14 mouse cellular contexts compared by ENCODE assay signal in the genomic region with DNA sequence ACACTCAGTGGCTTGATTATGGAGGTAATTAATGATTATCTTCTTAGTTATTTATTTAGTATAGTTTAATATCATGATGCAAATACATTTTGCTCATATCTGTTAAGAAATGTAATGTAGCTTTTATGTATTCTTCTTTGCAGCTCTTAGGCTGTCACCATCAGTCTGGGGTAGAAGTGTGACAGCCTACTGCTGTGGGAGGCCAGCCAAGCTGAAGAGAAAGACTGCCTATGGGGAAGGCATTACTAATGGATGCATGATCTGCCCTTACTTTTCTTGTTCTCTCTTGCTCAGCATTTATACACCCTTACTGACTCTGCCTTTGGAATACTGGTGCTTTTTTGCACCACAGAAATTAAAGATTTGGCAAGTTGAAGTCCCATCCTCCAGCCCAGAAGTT.
"Had no signal": no experiment of that assay in that cellular context is flagged by ENCODE, and none has a peak within 500 bp of the region (broad histone marks: within the 10 kb centered on the region; RNA-seq: fewer than 3 reads in every experiment).

No protein-coding gene starts in this region.

- H3K9ac ChIP-seq: limb, embryonic 13.5 days; liver, embryonic 14.5 days; midbrain, embryonic 15.5 days; neural tube, embryonic 13.5 days; stomach, embryonic 15.5 days had no signal

- H3K4me1 ChIP-seq: midbrain, embryonic 10.5 days; midbrain, embryonic 15.5 days; neural tube, embryonic 13.5 days; stomach, embryonic 15.5 days had no signal

- H3K9me3 ChIP-seq: limb, embryonic 13.5 days; midbrain, embryonic 10.5 days; midbrain, embryonic 15.5 days; neural tube, embryonic 13.5 days; stomach, embryonic 15.5 days had no signal

- DNase-seq: kidney, adult 8-10 months; kidney, postnatal 25 days; lung, adult 18-20 months; lung, postnatal 4 days; thymus, adult 2 months; thymus, postnatal 25 days had no signal

- H3K36me3 ChIP-seq: limb, embryonic 13.5 days; midbrain, embryonic 10.5 days; midbrain, embryonic 15.5 days; neural tube, embryonic 13.5 days; stomach, embryonic 15.5 days had no signal

- H3K4me2 ChIP-seq: limb, embryonic 13.5 days; midbrain, embryonic 15.5 days; neural tube, embryonic 13.5 days; stomach, embryonic 15.5 days had no signal

- H3K4me3 ChIP-seq: limb, embryonic 13.5 days; midbrain, embryonic 10.5 days; midbrain, embryonic 15.5 days; neural tube, embryonic 13.5 days; stomach, embryonic 15.5 days had no signal

- ATAC-seq: intestine, postnatal 0 days; lung, postnatal 0 days; midbrain, embryonic 15.5 days had no signal

- H3K27ac ChIP-seq: limb, embryonic 13.5 days; liver, embryonic 14.5 days; midbrain, embryonic 10.5 days; midbrain, embryonic 15.5 days; neural tube, embryonic 13.5 days; stomach, embryonic 15.5 days had no signal

- H3K27me3 ChIP-seq: limb, embryonic 13.5 days; midbrain, embryonic 15.5 days; neural tube, embryonic 13.5 days; stomach, embryonic 15.5 days had no signal
